Mouse (Mus musculus) layer of hippocampus, adult 8-10 months (tissue): ENCODE data around the gene Pemt. TPM values are rescaled to one million over a fixed set of nuclear protein-coding genes. Genes with fewer than 3 reads are reported as not detected.

Source experiments
- DNase-seq, 2 experiments: peaks; one replicate each; pipeline ENCODE4 v3.0.0; 2022; ENCODE audit warnings: low spot score in 2 of 2
- total RNA-seq, 4 experiments: library from RNA; stranded (reverse); gene quantifications; 2 replicates each; pipeline ENCODE4 v1.2.4; 2022

The Pemt gene
- total RNA-seq, 4 experiments from 2014 or later = 3.0 to 7.8 (median 6.2) TPM

- peak in 1 of 2 experiments; percentile 19 for DNase-seq
These were observed 42.5 kb downstream of the Pemt start for GRCm38 (mm10) chr11:60003811-60004210.

DNA sequence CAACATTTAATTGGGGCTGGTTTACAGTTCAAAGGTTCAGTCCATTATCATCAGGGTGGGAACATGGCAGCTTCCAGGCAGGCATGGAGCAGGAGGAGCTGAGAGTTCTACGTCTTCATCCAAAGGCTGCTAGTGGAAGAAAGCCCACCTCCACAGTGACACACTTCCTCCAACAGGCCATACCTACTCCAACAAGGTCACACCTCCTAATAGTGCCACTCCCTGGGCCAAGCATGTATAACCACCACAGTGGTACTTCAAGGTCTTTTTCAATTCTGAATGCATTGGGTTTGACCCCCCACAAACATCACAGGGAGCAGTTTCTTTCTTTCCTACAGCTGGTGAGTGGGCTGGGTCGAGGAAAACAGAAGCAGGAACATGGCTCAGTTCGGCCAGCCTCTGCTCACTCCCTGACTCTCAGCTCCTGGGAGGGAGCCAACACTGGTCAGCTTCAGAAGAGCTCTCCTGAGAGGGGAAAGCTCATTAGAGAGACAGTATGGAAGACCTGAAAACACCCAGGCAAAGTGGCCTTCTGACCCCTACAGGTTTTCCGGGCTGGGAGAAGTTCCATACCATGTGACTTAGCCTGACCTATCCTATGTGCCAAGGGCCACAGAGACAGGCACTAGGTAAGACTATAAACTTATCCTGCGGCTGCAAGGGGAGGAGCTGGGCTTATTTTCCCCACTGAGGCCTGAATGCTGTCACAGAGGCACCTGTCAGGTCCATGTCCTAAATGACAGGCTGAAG lies 44.9 kb downstream of the Pemt start:
- no peak for DNase-seq

- no peak for DNase-seq
These were observed 52.0 kb downstream of the Pemt start for GRCm38 (mm10) chr11:59994318-59994717.

- no peak for DNase-seq
These were observed 54.9 kb downstream of the Pemt start for GRCm38 (mm10) chr11:59991365-59991764.

GRCm38 (mm10) chr11:59989406-59989805 lies 56.9 kb downstream of the Pemt start:
- no peak for DNase-seq

DNA sequence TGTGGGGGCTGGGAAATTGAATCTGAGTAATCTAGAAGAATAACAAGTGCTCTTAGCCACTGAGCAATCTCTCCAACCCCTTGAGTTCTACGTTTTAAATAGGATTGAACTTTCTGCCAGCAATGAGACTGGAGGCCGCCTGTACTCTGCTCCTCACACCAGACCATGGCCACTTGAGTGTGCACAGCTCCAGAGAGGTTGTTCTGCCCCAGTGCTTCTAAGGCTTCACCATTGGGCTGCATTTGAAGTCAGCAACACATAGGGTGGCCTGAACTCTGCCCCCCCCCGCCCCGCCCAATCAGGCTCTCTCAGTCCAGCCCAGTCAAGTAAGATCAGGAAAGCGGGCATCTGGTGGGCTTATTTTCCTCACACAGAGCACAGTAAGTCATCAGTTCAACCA lies 68.5 kb downstream of the Pemt start:
- no peak for DNase-seq

DNA sequence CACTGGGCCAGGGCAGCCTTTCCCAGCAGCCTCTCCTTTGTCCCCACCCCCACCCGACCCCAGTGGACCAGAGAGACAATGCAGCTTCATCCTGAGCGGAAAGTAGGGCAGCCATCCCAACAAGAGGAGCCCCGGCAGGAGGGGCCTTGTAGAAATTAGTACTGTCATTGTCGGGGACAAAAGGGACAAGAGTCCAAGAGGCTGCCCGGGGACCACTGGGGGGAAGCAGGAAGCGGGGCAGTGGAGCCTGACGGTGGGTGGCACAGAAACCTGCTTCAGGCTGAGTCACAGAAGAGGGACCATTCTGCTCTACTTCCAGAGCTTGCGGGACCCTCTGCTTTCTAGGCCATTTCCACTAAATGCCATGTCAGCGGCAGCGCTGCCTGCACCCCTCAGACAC lies 71.0 kb downstream of the Pemt start:
- no peak for DNase-seq

DNA sequence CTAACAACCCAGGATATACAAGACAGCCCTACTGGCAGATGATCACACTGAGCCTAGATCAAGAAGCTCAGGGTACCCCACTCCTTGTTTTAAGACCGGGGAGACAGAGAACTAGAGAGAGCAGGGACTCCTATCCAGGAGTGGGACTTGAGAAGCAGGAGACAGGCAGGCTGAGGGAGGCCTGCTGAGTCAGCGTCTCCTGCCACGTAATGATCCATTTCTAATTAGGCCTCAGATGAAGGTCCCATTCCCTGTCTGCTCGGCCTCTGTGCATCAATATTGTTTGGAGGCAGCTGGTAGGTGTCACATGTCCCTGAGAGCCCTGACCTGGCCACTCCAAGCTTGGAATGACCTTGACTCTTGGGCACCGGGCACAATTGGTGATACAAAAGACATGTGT lies 72.9 kb downstream of the Pemt start:
- DNase-seq = no peak

- no peak for DNase-seq
These were observed 74.6 kb downstream of the Pemt start for GRCm38 (mm10) chr11:59971691-59972090.

- DNase-seq = no peak
These were observed 75.5 kb downstream of the Pemt start for GRCm38 (mm10) chr11:59970780-59971179.

DNA sequence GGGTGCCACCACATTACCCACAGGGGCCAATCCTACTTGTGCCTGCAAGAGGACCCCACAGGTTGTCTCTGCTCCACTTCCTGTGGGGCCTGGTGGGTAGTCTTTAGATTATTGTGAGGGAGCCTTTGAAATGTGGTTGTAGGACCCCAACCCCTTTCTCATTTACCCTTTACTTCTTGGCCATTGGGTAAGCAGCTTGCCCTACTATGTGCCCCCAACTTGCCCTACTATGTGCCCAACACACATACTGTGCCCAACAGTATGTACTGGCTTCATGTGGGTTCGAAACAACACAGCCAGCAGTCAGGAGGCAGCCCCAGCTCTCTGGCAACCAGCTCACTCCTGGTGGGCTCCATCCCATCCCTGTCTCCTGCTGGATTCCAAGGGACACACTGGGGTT lies 78.5 kb downstream of the Pemt start:
- DNase-seq = no peak

DNA sequence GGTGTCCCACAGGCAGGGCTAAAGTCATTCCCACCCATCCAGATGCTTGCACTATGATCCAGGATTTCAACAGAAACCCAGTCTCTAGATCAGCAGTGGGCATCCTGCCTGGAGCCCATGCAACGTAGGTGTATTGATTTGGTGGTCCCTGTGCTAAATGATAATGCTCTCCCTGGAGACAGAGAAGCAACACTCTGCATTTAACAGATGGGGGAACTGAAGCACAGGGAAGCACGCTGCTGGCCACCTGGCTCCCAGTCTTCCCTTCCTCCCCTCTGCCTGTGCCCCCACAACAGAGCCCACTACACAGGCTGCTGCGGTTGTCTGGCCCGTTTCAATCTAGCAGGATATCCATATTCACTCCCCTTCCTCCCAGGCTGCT lies 80.2 kb downstream of the Pemt start:
- peak; percentile 52 to 63 for DNase-seq

- DNase-seq = peak; percentile 65 to 83
These were observed 80.8 kb downstream of the Pemt start for GRCm38 (mm10) chr11:59965227-59966101.

GRCm38 (mm10) chr11:59964818-59965217 lies 81.5 kb downstream of the Pemt start, which contains the start of gene Rasd1:
Gene Rasd1, minus strand, starts transcription at chr11:59964944.
- DNase-seq = no peak

- DNase-seq = no peak
These were observed 82.0 kb downstream of the Pemt start for GRCm38 (mm10) chr11:59964163-59964758.

- DNase-seq = no peak
These were observed 82.7 kb downstream of the Pemt start for GRCm38 (mm10) chr11:59963364-59964162.

- no peak for DNase-seq
These were observed 83.7 kb downstream of the Pemt start for GRCm38 (mm10) chr11:59962590-59962989.

- no peak for DNase-seq
These were observed 84.9 kb downstream of the Pemt start for GRCm38 (mm10) chr11:59961338-59961875.

GRCm38 (mm10) chr11:59960476-59961337 lies 85.6 kb downstream of the Pemt start:
- DNase-seq = no peak

DNA sequence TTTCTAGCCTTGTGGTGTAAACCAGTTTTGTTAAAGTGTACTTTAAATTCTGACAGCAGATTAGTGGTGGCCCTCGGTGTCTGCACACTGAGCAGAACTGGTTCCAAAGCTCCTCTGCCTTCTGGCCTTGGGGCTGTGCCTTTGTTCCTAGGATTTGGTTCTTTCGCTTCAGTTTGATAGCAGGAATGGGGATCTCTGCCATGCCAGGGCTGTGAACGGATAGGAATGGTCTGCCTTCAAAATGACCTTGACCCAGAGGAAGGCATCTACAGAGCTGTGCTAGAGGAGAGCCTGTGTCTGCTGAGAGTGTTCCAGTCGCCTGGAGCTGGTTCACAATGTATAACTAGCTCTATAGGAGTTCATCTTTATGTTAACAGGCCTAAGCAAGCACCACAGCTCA lies 86.8 kb downstream of the Pemt start:
- DNase-seq = no peak
